Mouse (Mus musculus): ENCODE results near the gene Anks1b.

GRCm38 (mm10) chr10:90942001-90942700 lies 1068.8 kb downstream of the Anks1b start:
- TF ChIP-seq CTCF (IDR thresholded peaks at IDR 0.05; ENCODE audit: low read depth, low read length), result no peak
- no peak for TF ChIP-seq GATA2 (IDR thresholded peaks at IDR 0.05; ENCODE audit: borderline replicate concordance, low read depth, low read length)
- TF ChIP-seq TAL1 (conservative IDR thresholded peaks at IDR 0.05; ENCODE audit: low read depth, low read length), result no peak

All from G1E (cell line).